Mouse (Mus musculus) forebrain, embryonic 12.5 days (tissue): ENCODE data around the gene Tenm4. TPM values are rescaled to one million over a fixed set of nuclear protein-coding genes. Genes with fewer than 3 reads are reported as not detected.

Experiments used
- ATAC-seq: fragments of 200-750 bp; cut with Nextera tagmentation; 2 replicates; pipeline ENCODE4 v1.8.0; 2017; ENCODE audit warnings: moderate TSS enrichment; ENCODE audit not compliant: low FRiP score
- H3K27ac ChIP-seq: fragments of 300-500 bp; sonication (generic); 2 replicates; pipeline ENCODE4 v1.5.1; 2016; ENCODE audit warnings: mild to moderate bottlenecking
- H3K27me3 ChIP-seq: fragments of 300-500 bp; sonication (generic); 2 replicates; pipeline ENCODE4 v1.6.1; 2016; ENCODE audit warnings: mild to moderate bottlenecking
- H3K36me3 ChIP-seq: fragments of 300-500 bp; sonication (generic); replicated peaks from 2 replicates; pipeline ENCODE4 v1.6.1; 2016; ENCODE audit warnings: mild to moderate bottlenecking
- H3K4me1 ChIP-seq: fragments of 300-500 bp; sonication (generic); 2 replicates; pipeline ENCODE4 v1.6.1; 2016
- H3K4me2 ChIP-seq: fragments of 300-500 bp; sonication (generic); 2 replicates; pipeline ENCODE4 v1.6.1; 2016; ENCODE audit warnings: mild to moderate bottlenecking, moderate library complexity
- H3K4me3 ChIP-seq: fragments of 300-500 bp; sonication (generic); replicated peaks from 2 replicates; pipeline ENCODE4 v1.5.1; 2016; ENCODE audit warnings: mild to moderate bottlenecking
- H3K9ac ChIP-seq: fragments of 300-500 bp; sonication (generic); 2 replicates; pipeline ENCODE4 v1.6.1; 2016; ENCODE audit warnings: mild to moderate bottlenecking
- H3K9me3 ChIP-seq: fragments of 300-500 bp; sonication (generic); 2 replicates; pipeline ENCODE4 v1.6.1; 2016
- WGBS: fragments of 180-500 bp; shearing (Covaris S2); methylation state at CpG from one replicate; pipeline ENCODE4 v1.1.7; 2016; 5-methylcytosine and 5-hydroxymethylcytosine counted together
- polyA plus RNA-seq: library from polyadenylated mRNA; unstranded; fragments of >200 nt; fragmentation: Nextera tagmentation; extraction: Ambion mirVana; gene quantifications from 2 replicates; pipeline ENCODE4 v1.2.1, GENCODE M21; 2016

Tenm4 gene
- polyA plus RNA-seq, 1 experiment from 2014 or later, result 62.3 TPM

DNA sequence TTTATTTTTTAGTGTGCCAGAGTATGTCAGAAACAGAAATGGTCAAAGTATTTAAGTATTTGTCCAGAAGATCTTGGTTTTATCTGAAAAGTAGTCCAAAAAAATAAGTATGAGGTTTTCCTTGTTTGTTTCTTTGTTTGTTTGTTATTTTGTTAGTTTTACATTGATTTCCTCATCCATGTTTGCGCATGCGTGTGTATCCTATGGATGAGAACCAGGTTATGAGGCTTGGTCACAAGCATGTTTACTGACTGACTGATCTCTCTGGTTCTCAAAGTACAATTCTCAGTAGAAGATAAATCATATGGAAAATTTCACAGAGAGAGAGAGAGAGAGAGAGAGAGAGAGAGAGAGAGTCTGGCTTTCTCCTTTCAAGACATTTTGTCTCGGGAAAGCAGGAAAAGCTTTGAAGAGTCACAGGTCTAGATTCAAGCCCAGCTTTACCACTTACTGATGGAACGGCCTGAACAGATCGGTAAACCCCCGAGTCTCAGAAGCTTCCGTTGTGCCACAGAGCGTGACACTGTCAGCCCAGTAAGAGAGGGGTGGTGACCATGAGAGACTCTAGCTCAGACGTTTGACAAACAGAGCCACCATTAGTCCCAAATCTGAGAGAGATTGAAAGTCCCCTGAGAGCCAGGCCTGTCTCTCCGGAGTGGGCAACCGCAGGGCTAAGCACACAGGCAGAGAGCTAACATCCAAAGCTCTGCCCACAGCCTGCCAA is 487.0 kb downstream of the Tenm4 start:
- no peak overlapping the region for H3K27ac ChIP-seq
- no peak for ATAC-seq
- no peak overlapping the region for H3K9ac ChIP-seq
- WGBS, result 74% methylated on average over 11 of the region's 11 CpGs
- H3K27me3 ChIP-seq, result peaks cover 75% of the 10 kb centered on the region
- H3K9me3 ChIP-seq, result no peaks in the 10 kb centered on the region
- no peak overlapping the region for H3K4me2 ChIP-seq
- no peaks in the 10 kb centered on the region for H3K36me3 ChIP-seq
- H3K4me3 ChIP-seq, result no peak overlapping the region
- peaks cover 72% of the 10 kb centered on the region for H3K4me1 ChIP-seq

DNA sequence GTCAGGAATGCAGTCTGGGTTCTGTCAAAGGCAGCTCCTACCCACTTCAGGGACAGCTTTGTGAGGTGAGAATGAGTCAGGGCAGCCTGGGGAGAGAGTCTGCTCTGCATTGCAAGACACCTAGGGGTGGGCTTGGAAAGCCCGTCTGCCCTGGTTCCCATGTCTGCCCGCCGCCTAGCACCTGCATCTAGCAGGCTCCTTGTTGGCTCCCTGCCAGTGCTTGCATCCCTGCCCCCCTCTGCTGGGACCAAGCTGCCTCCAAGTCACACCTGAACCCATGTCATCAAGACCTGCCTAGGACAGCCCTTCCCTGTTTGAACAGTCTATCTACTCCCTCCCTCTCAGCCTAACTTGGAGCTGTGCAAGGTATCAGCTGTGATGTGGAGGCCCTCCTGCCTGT is 489.9 kb downstream of the Tenm4 start:
- Histone ChIP-seq H3K27ac (no peak overlapping the region), H3K9me3 (no peaks in the 10 kb centered on the region), H3K9ac (no peak overlapping the region), H3K27me3 (peaks cover 66% of the 10 kb centered on the region), H3K4me1 (peaks cover 57% of the 10 kb centered on the region), H3K4me3 (no peak overlapping the region), H3K36me3 (no peaks in the 10 kb centered on the region), H3K4me2 (no peak overlapping the region)
- 53% methylated on average over 3 of the region's 3 CpGs for WGBS
- ATAC-seq, result 0 out of 2 replicates have a peak, but pooled peaks have one; percentile 23

DNA sequence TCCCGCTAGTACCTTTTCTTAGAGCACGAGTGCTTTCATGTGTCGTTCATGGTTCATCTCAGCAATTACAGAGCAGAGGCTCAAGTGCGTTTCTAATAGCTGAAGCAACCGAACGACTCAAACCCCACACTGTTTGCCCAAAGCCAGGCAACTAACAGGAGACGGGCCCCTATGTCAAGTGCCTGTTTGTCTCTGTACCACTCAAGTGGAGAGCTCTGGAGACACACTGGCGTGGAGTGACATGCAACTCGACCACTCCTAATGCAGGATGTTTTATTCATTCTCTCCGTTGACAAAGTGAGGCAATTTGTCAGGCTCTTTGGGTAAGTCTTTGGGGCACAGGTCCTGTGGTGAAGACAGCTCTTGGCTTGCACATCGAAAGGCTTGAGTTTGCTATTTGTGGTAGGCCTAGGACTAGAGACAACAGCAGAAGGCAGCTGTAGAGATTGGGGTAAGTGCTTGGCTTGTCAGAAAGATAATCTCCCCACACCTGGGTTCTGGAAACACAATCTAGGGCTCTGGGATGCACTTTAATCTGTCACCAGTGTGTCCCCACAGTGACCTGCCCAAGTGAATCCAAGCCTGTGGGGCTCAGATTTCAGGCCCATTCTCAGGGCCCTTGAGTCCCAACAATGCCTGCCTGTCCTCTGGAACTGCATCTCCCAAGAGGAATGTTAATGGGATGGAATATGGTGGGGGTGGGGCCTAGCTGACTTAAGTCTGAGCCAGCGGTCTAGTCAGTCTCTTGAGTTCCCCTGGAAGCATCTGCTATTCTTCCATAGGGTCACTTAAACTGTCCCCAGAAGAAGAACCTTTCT is 490.5 kb downstream of the Tenm4 start:
- WGBS, result 50% methylated on average over 12 of the region's 12 CpGs
- 0 out of 2 replicates have a peak, but pooled peaks have one; percentile 39 for ATAC-seq
- Histone ChIP-seq H3K4me1 (peaks cover 50% of the 10 kb centered on the region), H3K36me3 (no peaks in the 10 kb centered on the region), H3K4me3 (no peak overlapping the region), H3K27me3 (peaks cover 64% of the 10 kb centered on the region), H3K9me3 (no peaks in the 10 kb centered on the region), H3K4me2 (no peak overlapping the region), H3K27ac (no peak overlapping the region), H3K9ac (no peak overlapping the region)

DNA sequence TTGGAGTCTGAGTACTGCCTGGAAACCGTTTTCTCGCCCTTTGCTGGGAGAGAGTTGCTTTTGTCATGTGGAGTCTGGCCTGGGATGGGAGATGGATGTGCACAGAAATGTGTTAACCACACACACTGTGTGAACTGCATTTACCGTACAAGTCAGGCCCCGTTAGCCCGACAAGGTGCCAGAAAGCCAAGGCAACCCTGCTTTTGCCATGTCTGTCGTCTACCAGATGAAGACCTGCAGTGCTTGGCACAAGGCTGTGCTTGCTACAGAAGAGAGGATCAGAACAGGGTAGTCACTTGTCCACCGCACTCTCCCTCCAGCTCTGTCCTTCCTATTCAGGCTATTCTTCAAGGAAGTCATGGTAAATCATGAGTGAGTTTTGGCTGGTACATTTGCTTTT is 492.3 kb downstream of the Tenm4 start:
- Histone ChIP-seq H3K4me3 (no peak overlapping the region), H3K27me3 (peaks cover 69% of the 10 kb centered on the region), H3K9ac (no peak overlapping the region), H3K27ac (no peak overlapping the region), H3K4me2 (no peak overlapping the region), H3K36me3 (no peaks in the 10 kb centered on the region), H3K4me1 (peaks cover 44% of the 10 kb centered on the region), H3K9me3 (no peaks in the 10 kb centered on the region)
- WGBS, result 64% methylated on average over 7 of the region's 7 CpGs
- no peak for ATAC-seq

DNA sequence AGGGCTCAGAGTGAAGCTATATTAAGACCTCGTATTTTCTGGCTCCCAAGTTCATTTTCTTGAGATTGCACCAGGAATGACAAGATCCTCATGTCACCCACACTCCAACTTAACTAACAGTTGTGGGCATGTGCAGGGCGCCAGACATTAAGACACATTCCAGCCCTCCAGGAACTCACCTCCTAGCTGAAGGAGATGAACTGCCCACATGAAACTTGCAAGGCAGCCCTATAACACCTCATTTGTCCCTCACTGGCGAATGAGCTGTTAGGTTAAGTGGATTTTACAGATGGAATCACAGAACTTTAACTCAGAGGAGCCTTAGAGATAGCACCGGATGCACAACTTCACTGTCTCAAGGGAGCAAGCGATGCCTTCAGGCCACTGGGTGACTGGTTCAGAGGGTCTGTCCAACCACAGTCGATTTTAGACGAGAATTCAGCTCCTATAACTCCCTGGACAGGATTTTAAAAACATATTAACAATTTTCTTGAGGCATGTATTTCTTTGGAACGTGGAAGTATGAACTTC is 495.4 kb downstream of the Tenm4 start:
- no peak overlapping the region for H3K4me2 ChIP-seq
- no peak overlapping the region for H3K9ac ChIP-seq
- H3K4me1 ChIP-seq, result peaks cover 52% of the 10 kb centered on the region
- H3K9me3 ChIP-seq, result no peaks in the 10 kb centered on the region
- peaks cover 65% of the 10 kb centered on the region for H3K27me3 ChIP-seq
- H3K27ac ChIP-seq, result no peak overlapping the region
- no peak for ATAC-seq
- no peaks in the 10 kb centered on the region for H3K36me3 ChIP-seq
- 85% methylated on average over 8 of the region's 8 CpGs for WGBS
- H3K4me3 ChIP-seq, result no peak overlapping the region

DNA sequence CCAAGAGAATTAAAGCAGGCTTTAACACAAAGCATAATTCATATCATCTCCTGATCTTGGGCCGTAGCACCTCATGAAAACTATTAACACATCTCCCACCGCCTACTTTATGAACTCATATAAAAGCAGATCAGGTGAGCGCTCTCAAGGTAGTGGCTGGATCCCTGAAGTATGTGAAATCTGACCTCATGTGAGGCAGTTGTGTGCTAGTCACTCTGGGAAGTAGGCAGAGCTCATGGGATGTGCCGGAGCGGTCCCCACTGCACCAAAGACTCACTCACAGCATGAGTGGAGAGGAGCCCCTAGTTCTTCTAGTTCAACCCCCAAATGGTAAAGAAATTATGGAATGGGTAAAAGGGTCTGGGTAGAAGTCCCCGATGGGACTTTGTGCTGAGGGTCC is 496.6 kb downstream of the Tenm4 start:
- Histone ChIP-seq H3K36me3 (no peaks in the 10 kb centered on the region), H3K27ac (no peak overlapping the region), H3K9ac (no peak overlapping the region), H3K27me3 (peaks cover 62% of the 10 kb centered on the region), H3K4me3 (no peak overlapping the region), H3K4me1 (peaks cover 53% of the 10 kb centered on the region), H3K9me3 (no peaks in the 10 kb centered on the region), H3K4me2 (no peak overlapping the region)
- ATAC-seq, result no peak
- WGBS, result 90% methylated on average over 6 of the region's 6 CpGs

DNA sequence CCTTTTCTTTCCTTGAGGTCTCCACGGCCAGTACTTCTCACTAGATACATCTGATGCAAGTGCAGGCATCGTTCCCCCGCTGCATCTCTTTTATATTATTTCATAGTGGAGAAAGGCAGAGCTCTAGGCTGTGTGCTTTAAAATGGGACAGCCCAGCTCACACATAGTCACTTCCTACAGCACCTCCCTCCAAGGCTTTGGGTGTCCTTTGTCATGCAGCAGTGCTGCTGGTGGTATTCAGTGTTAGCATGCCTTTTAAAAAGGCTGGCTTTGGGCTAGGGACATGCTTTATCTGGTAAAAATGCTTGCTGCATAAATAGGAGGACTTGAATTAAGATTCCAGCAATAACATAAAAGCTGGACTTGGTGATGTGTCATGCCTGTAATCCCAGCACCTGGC is 499.0 kb downstream of the Tenm4 start:
- 63% methylated on average over 3 of the region's 3 CpGs for WGBS
- H3K27ac ChIP-seq, result peak overlapping the region; percentile 21; the same call in 1 of the 2 replicates
- H3K4me1 ChIP-seq, result peaks cover 51% of the 10 kb centered on the region
- H3K9me3 ChIP-seq, result no peaks in the 10 kb centered on the region
- no peak overlapping the region for H3K9ac ChIP-seq
- peaks cover 68% of the 10 kb centered on the region for H3K27me3 ChIP-seq
- no peak for ATAC-seq
- no peak overlapping the region for H3K4me3 ChIP-seq
- H3K4me2 ChIP-seq, result no peak overlapping the region
- H3K36me3 ChIP-seq, result no peaks in the 10 kb centered on the region

DNA sequence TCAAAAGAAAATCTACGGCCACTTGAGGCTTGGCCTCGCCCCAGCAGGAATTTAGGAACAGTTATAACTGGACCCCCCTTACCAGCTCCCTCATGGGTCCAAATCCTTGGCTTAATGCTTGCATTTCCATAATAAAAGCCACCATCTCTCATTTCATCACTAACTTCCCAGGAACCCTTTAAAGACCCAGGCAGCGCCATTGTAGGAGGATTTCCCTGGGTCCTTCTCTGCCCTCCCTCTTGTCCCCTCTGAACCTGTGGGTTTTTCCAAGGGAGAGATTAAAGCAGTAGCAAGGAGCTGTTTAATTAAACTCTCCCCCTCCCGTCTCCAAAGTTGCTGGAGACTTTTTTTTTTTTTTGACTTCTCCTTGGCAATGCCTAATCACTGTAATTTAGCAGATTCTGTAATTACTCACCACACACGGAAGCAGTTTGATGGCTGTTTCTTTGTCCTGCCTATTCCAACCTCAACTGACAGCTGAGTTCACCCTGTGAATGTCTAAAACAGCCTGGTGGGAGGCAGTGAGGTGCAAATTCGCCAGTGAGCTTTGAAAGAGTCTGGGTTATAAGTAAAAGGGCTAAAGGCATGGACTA is 501.4 kb downstream of the Tenm4 start:
- Histone ChIP-seq H3K9me3 (no peaks in the 10 kb centered on the region), H3K9ac (no peak overlapping the region), H3K4me2 (no peak overlapping the region), H3K4me1 (peaks cover 51% of the 10 kb centered on the region), H3K36me3 (no peaks in the 10 kb centered on the region), H3K4me3 (no peak overlapping the region), H3K27ac (peak overlapping the region; percentile 51; the same call in 1 of the 2 replicates), H3K27me3 (peaks cover 73% of the 10 kb centered on the region)
- peak; percentile 84 for ATAC-seq
- WGBS, result 5% methylated on average over 6 of the region's 6 CpGs

DNA sequence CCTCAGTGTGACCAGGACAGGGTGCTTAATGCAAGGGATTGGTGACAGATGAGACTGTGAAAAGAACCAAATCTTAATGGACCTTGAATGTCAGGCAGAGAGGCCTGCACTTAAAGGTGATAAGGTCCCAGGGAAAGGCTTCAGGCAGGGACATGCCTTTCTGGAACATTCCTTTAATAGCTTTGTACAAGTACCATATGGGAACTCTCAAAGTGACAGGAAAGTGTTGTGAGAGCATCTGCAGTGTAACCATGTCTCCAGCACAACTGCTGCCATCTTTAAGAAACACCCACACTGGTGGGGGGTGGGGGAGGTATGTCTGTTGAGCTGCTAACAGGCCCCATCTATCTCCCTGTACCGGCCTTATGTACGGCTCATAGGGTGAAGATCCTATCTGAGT is 506.0 kb downstream of the Tenm4 start:
- Histone ChIP-seq H3K36me3 (no peaks in the 10 kb centered on the region), H3K27ac (no peak overlapping the region), H3K27me3 (peaks cover 56% of the 10 kb centered on the region), H3K4me3 (no peak overlapping the region), H3K9me3 (no peaks in the 10 kb centered on the region), H3K4me1 (peaks cover 39% of the 10 kb centered on the region), H3K9ac (no peak overlapping the region), H3K4me2 (no peak overlapping the region)
- WGBS, result 93% methylated on average over 2 of the region's 2 CpGs
- ATAC-seq, result no peak

DNA sequence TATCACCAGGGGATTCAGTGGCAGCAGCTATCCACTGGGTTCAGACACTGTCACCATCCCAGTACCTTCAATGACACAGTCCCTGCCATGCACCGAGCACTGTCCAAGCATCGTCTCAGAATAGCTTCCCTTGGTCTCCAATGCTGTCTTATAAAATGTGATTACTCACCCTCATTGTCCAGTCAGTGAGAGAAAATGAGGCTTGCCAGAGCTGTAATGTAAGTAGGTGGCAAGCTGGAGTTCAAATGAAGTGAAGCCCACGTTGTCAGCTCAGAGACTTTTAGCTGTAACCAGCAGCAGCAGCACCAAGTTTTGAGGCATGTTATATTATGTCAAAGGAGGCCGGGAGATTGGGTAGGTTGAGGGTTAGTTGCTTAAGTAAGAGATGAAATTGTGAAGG is 507.2 kb downstream of the Tenm4 start:
- Histone ChIP-seq H3K27me3 (peaks cover 56% of the 10 kb centered on the region), H3K9me3 (no peaks in the 10 kb centered on the region), H3K36me3 (no peaks in the 10 kb centered on the region), H3K4me3 (no peak overlapping the region), H3K4me1 (peaks cover 30% of the 10 kb centered on the region), H3K4me2 (no peak overlapping the region), H3K27ac (no peak overlapping the region), H3K9ac (no peak overlapping the region)
- 90% methylated on average over 4 of the region's 4 CpGs for WGBS
- ATAC-seq, result no peak

DNA sequence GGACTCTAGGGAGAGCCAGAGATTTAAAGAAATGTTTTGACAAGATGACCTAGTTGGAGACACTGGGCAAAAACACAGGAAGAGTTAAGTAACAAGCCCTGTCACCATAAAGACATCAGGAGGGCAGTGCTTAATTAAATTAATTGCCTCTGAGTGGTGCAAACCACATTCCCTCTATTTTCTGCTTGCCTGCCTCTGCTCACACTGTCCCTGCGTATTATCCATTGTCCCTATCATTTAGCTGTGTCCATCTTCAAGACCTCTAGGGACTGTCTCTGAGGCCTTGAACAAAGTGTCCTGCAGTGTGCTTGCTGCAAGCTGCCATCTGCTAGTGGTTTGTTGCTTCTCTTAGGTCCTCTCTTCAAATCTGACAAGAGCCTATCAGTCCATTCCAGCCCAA is 508.7 kb downstream of the Tenm4 start:
- no peak overlapping the region for H3K9ac ChIP-seq
- H3K4me2 ChIP-seq, result no peak overlapping the region
- peaks cover 38% of the 10 kb centered on the region for H3K4me1 ChIP-seq
- peaks cover 53% of the 10 kb centered on the region for H3K27me3 ChIP-seq
- no peak overlapping the region for H3K27ac ChIP-seq
- no peak overlapping the region for H3K4me3 ChIP-seq
- no peaks in the 10 kb centered on the region for H3K9me3 ChIP-seq
- 46% methylated on average over 1 of the region's 1 CpGs for WGBS
- no peaks in the 10 kb centered on the region for H3K36me3 ChIP-seq
- no peak for ATAC-seq

DNA sequence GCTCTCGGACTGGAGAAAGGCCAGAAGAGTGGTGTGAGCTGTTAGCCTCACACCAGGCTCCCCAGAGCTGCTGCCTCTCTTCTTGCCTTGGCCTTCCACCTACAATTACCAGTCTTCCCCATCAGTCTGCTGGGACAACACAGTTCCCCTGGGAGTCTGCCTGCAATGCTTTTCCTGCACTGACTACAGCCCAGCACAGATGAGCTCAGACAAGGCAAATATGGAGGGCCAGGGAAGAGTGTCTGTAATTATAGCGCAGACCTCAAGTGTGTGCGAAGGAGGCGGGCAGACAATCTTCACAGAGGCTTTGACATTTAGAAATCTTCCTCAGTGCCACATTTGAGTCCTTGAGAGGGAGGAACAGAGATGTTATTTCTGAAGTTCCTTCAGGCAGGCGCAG is 509.4 kb downstream of the Tenm4 start:
- peaks cover 50% of the 10 kb centered on the region for H3K27me3 ChIP-seq
- no peaks in the 10 kb centered on the region for H3K36me3 ChIP-seq

More for the DNA sequence above, 509.4 kb downstream of the Tenm4 start:
- Histone ChIP-seq H3K4me3 (no peak overlapping the region), H3K4me1 (peaks cover 39% of the 10 kb centered on the region), H3K4me2 (no peak overlapping the region), H3K9me3 (no peaks in the 10 kb centered on the region), H3K9ac (no peak overlapping the region), H3K27ac (peak overlapping the region; percentile 46; the same call in 1 of the 2 replicates)
- 92% methylated on average over 5 of the region's 5 CpGs for WGBS
- no peak for ATAC-seq
